Mouse (Mus musculus): Measurements from ENCODE around the gene Anapc2. TPM values are rescaled to one million over a fixed set of nuclear protein-coding genes. Genes with fewer than 3 reads are reported as not detected.

Anapc2 gene
- polyA plus RNA-seq, 1 experiment from 2014 or later = 141 TPM

DNA sequence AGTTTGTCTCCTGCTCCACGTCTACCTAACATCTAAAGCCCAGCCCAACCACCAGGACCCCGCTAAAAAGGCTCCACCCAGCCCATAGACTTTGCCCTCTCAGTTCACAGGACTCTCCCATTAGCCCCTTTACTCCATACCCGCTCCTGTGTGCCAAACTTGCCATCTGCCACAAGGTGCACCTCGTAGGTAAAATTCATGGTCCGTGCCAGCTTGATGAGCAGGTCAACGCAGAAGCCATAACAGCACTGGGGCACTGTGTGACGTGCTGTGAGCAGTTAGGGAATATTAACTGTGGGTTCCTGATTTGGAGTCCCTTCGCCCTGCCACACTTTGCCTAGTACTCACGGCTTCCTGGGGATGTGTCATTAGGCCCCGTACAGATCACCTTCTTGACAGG lies 25.8 kb downstream of the Anapc2 start:
- H3K27ac ChIP-seq (ENCODE audit: low read length) = no peak overlapping the region
- H3K36me3 ChIP-seq (ENCODE audit: control insufficient read depth, insufficient read depth, low read length) = peaks cover 41% of the 10 kb centered on the region
- no peak overlapping the region for H3K4me2 ChIP-seq (ENCODE audit: low read length)
- WGBS = 85% methylated on average over 10 of the region's 10 CpGs
- H3K9ac ChIP-seq (ENCODE audit: low read depth, low read length) = no peak overlapping the region
- H3K4me3 ChIP-seq (ENCODE audit: low read depth, low read length) = no peak overlapping the region
- no peaks in the 10 kb centered on the region for H3K4me1 ChIP-seq (ENCODE audit: control insufficient read depth, insufficient read depth, low read length)
- H3K9me3 ChIP-seq (replicated peaks; ENCODE audit: control insufficient read depth, low read length, poor library complexity, severe bottlenecking) = no peaks in the 10 kb centered on the region
- peaks cover 22% of the 10 kb centered on the region for H3K27me3 ChIP-seq (ENCODE audit: control insufficient read depth, insufficient read depth, low read depth, low read length)
- no peak for ATAC-seq

DNA sequence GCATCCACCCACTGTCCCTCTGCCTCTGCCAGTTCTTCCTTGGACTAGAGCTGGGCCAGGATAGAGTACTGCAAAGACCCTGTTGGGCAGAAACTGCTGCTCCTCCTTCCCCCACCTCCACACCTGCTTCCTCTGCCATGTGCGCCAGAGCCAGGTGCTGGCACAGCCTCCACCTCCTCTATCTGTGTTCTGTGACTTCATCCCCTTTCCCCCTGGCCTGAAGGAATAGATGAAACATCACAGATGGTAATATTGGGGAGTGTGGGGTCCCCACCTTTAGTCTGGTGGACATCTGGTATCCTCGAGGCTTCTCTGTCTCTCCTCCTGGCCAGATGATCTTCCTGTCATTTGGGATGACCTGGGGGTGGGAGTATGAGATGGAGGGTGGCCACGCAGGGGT lies 31.2 kb downstream of the Anapc2 start:
- 83% methylated on average over 3 of the region's 3 CpGs for WGBS

DNA sequence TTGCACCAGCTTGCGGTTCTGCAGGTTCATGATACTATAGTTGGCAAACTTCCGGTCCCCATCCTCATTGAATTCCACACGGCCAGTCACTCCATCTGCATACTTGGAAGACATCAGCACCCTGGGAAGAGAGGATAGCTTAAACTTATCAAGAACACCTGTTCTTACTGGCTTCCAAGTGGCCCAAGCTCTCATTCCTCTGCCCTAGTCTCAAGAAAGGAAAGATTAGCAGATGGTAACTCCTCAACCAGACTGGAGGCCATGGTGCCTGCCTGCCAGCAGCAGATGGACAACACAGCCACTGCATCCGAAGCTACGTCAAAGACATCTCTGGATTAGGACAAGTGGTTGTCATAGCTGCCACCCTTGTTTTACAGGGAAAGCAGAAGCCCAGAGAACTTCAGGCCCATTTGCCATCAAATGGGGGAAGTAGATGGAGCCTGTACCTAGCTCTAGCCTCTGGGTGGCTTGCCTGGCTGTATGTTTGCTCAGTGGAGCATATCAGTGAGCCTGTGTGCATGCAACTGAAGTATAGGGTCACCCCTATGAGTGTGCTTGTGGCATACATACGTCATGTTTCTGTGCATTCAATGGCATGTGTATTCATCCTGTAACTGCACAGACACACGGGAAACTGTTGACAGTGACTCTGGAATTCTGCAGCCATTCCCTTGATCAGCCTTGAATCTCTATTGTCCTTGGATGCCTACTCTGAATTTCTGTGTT lies 31.8 kb downstream of the Anapc2 start:
- peaks cover 18% of the 10 kb centered on the region for H3K36me3 ChIP-seq (ENCODE audit: control insufficient read depth, insufficient read depth, low read length)
- no peak overlapping the region for H3K27ac ChIP-seq (ENCODE audit: low read length)
- H3K4me3 ChIP-seq (ENCODE audit: low read depth, low read length) = peak overlapping the region; percentile 43
- H3K27me3 ChIP-seq (ENCODE audit: control insufficient read depth, insufficient read depth, low read depth, low read length) = peaks cover 25% of the 10 kb centered on the region
- no peaks in the 10 kb centered on the region for H3K9me3 ChIP-seq (replicated peaks; ENCODE audit: control insufficient read depth, low read length, poor library complexity, severe bottlenecking)
- H3K4me2 ChIP-seq (ENCODE audit: low read length) = peak overlapping the region; percentile 77
- no peak for ATAC-seq
- no peak overlapping the region for H3K9ac ChIP-seq (ENCODE audit: low read depth, low read length)
- WGBS = 72% methylated on average over 7 of the region's 7 CpGs
- H3K4me1 ChIP-seq (ENCODE audit: control insufficient read depth, insufficient read depth, low read length) = peaks cover 6% of the 10 kb centered on the region

More for the DNA sequence above, 31.2 kb downstream of the Anapc2 start:
- Histone ChIP-seq H3K36me3 (ENCODE audit: control insufficient read depth, insufficient read depth, low read length) (peaks cover 12% of the 10 kb centered on the region), H3K27me3 (ENCODE audit: control insufficient read depth, insufficient read depth, low read depth, low read length) (peaks cover 18% of the 10 kb centered on the region), H3K27ac (ENCODE audit: low read length) (no peak overlapping the region), H3K9ac (ENCODE audit: low read depth, low read length) (no peak overlapping the region), H3K4me3 (ENCODE audit: low read depth, low read length) (no peak overlapping the region), H3K4me1 (ENCODE audit: control insufficient read depth, insufficient read depth, low read length) (peaks cover 6% of the 10 kb centered on the region), H3K9me3 (replicated peaks; ENCODE audit: control insufficient read depth, low read length, poor library complexity, severe bottlenecking) (no peaks in the 10 kb centered on the region), H3K4me2 (ENCODE audit: low read length) (no peak overlapping the region)
- ATAC-seq = no peak

DNA sequence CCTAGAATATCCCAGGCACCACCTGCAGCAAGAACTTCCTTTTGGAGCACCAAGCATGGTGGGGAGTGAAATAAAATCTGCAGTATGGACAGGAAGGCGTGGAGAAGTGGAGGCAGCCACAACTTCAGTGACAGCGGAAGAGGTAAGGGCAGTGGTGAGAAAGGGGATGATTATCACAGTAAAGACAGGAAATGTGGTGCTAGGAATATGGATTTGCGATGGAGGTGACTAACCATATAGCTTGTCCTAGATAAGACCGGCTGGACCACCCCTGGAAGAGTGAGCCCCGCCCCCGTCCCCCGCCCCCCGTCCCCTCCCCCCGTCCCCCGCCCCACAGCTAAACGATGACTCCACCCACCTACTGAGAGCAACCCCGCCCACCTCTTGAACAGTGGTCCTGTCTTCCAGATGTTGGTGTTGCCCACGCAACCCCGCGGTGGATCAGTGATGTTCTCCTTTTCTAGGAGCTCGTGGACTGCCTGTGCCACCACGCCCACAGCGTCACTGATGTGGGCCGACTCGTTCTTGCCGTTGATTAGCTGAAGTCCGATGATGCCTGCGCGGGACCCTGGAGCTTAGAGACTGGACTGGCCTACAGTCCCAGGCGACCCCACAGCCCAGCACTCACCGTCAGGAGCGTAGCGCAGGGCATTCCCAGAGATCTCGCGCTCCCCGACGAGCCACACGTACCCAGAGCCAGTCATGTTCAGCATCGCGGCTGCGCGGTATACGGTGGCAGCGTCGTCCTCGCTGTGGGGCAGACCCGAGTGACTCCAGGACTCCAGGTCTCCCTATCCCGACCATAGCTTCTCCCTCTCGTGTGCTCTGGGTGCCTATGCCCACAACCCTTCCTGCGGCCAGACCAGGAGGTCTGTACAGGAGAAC lies 32.6 kb downstream of the Anapc2 start:
- Histone ChIP-seq H3K36me3 (ENCODE audit: control insufficient read depth, insufficient read depth, low read length) (peaks cover 18% of the 10 kb centered on the region), H3K9ac (ENCODE audit: low read depth, low read length) (peak overlapping the region; percentile 56), H3K27ac (ENCODE audit: low read length) (peak overlapping the region; percentile 68), H3K4me1 (ENCODE audit: control insufficient read depth, insufficient read depth, low read length) (peaks cover 6% of the 10 kb centered on the region), H3K4me3 (ENCODE audit: low read depth, low read length) (peak overlapping the region; percentile 43), H3K9me3 (replicated peaks; ENCODE audit: control insufficient read depth, low read length, poor library complexity, severe bottlenecking) (no peaks in the 10 kb centered on the region), H3K27me3 (ENCODE audit: control insufficient read depth, insufficient read depth, low read depth, low read length) (peaks cover 27% of the 10 kb centered on the region), H3K4me2 (ENCODE audit: low read length) (peak overlapping the region; percentile 77)
- ATAC-seq = peak; percentile 81
- 4% methylated on average over 45 of the region's 45 CpGs for WGBS

DNA sequence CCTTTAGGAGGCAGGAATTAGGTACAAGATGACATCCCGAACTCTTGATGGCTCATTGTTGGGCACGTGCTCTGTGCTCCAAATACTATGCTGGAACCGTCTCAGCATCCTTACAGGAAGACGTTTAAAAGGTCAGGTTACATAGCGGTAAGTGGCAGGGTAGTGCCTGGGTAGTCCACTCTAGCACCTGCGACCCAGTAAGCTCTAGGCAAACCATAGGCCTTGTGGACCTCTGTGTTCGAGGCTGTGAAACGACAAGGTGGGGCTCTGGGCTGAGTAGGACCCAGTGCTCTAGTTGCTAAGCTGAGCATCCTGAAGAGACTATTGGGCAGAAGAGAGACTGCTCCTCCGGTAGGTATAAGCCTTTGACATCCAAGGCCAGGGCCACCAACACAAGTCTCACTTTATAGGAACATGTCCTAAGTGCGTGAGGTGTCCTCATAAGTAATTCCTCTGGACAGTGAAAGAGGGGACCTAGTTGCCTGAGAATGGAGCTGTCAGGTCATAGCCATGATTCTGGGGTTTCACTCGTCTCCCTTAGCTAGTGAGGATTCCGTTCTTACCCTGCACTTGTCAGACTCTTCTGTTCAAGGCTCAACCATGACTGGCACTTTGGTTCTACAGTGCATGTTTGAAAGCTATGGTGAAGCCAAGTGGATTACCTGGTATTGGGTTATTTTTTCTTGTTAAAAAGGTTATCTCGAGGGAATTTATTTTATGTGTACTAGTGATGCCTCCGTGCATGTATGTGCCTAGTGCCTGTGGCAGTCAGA lies 33.5 kb downstream of the Anapc2 start:
- Histone ChIP-seq H3K4me3 (ENCODE audit: low read depth, low read length) (peak overlapping the region; percentile 43), H3K9me3 (replicated peaks; ENCODE audit: control insufficient read depth, low read length, poor library complexity, severe bottlenecking) (no peaks in the 10 kb centered on the region), H3K27me3 (ENCODE audit: control insufficient read depth, insufficient read depth, low read depth, low read length) (peaks cover 35% of the 10 kb centered on the region), H3K4me2 (ENCODE audit: low read length) (peak overlapping the region; percentile 77), H3K27ac (ENCODE audit: low read length) (no peak overlapping the region; the same call in 1 of the 2 replicates), H3K4me1 (ENCODE audit: control insufficient read depth, insufficient read depth, low read length) (peaks cover 6% of the 10 kb centered on the region), H3K36me3 (ENCODE audit: control insufficient read depth, insufficient read depth, low read length) (peaks cover 21% of the 10 kb centered on the region), H3K9ac (ENCODE audit: low read depth, low read length) (peak overlapping the region; percentile 56)
- WGBS = 51% methylated on average over 14 of the region's 14 CpGs
- ATAC-seq = peak; percentile 36

DNA sequence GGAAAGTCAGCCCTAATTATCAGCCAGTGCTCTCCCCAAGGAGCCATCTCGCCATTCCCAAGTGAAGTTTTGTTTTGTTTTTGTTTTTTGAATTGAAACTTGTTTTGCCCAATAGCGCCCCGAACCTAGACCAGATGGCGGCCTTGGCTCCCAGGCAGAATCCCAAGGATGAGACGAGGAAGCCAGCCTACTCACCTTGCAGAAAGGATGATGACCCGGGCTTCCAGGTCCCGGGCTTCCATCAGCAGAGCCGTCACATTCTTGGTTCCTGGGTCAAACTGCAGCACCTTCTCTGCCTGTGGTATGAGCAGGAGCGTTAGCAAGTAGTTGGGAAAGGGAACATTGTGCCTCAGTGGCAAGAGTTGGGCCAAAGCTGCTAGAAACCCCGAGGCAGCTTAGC lies 37.9 kb downstream of the Anapc2 start:
- H3K4me1 ChIP-seq (ENCODE audit: control insufficient read depth, insufficient read depth, low read length) = peaks cover 4% of the 10 kb centered on the region; the same call in 1 of the 2 replicates
- H3K4me2 ChIP-seq (ENCODE audit: low read length) = no peak overlapping the region
- H3K27ac ChIP-seq (ENCODE audit: low read length) = no peak overlapping the region
- no peak overlapping the region for H3K9ac ChIP-seq (ENCODE audit: low read depth, low read length)
- H3K9me3 ChIP-seq (replicated peaks; ENCODE audit: control insufficient read depth, low read length, poor library complexity, severe bottlenecking) = no peaks in the 10 kb centered on the region
- H3K36me3 ChIP-seq (ENCODE audit: control insufficient read depth, insufficient read depth, low read length) = peaks cover 30% of the 10 kb centered on the region
- H3K27me3 ChIP-seq (ENCODE audit: control insufficient read depth, insufficient read depth, low read depth, low read length) = peaks cover 73% of the 10 kb centered on the region
- ATAC-seq = no peak
- H3K4me3 ChIP-seq (ENCODE audit: low read depth, low read length) = no peak overlapping the region
- 62% methylated on average over 10 of the region's 10 CpGs for WGBS

DNA sequence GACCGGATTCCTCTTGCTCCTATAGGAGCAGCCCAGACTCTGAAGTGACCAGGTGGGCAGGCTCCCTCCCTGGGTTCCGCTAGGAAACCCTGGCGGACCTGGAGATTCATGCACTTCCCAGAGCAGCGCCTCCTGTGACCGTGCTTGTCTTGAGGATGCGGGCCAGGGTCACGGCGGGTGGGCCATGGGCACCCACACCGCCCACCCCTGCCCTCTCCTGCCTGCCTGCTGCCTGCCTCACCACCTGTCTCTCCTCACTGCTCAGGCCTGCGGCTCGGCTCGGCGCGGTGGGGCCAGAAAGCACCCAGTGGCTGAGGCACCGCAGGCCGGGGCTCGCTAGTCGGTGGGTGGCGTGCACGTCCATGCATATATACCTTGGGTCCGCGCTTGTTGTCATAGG lies 38.7 kb downstream of the Anapc2 start:
- Histone ChIP-seq H3K9ac (ENCODE audit: low read depth, low read length) (no peak overlapping the region), H3K4me1 (ENCODE audit: control insufficient read depth, insufficient read depth, low read length) (no peaks in the 10 kb centered on the region), H3K27ac (ENCODE audit: low read length) (no peak overlapping the region), H3K4me3 (ENCODE audit: low read depth, low read length) (no peak overlapping the region), H3K27me3 (ENCODE audit: control insufficient read depth, insufficient read depth, low read depth, low read length) (peaks cover 73% of the 10 kb centered on the region), H3K4me2 (ENCODE audit: low read length) (no peak overlapping the region), H3K36me3 (ENCODE audit: control insufficient read depth, insufficient read depth, low read length) (peaks cover 30% of the 10 kb centered on the region), H3K9me3 (replicated peaks; ENCODE audit: control insufficient read depth, low read length, poor library complexity, severe bottlenecking) (no peaks in the 10 kb centered on the region)
- ATAC-seq = no peak
- WGBS = 5% methylated on average over 21 of the region's 22 CpGs

DNA sequence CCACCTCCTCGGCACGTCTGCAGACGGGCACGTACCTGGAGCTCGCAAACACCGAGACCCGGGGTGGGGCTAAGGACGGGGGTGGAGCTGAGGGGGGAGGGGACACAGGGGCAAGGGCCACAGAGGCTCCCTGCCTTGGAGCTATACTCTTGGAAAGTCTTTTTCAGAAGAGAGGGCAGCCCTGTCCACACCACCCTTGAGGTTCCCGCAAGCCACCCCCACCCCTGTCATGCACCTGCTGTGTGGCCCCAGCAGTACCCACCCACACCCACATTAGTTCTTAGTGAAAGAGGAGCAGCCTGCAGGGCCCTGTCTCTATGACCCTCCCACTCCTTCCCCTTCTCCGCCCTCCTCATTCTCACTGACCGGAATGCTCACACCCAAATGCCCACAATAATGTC lies 39.2 kb downstream of the Anapc2 start:
- no peak overlapping the region for H3K4me2 ChIP-seq (ENCODE audit: low read length)
- H3K27ac ChIP-seq (ENCODE audit: low read length) = no peak overlapping the region
- H3K9me3 ChIP-seq (replicated peaks; ENCODE audit: control insufficient read depth, low read length, poor library complexity, severe bottlenecking) = no peaks in the 10 kb centered on the region
- WGBS = 16% methylated on average over 11 of the region's 11 CpGs
- no peak overlapping the region for H3K9ac ChIP-seq (ENCODE audit: low read depth, low read length)
- H3K4me3 ChIP-seq (ENCODE audit: low read depth, low read length) = no peak overlapping the region
- peaks cover 30% of the 10 kb centered on the region for H3K36me3 ChIP-seq (ENCODE audit: control insufficient read depth, insufficient read depth, low read length)
- no peaks in the 10 kb centered on the region for H3K4me1 ChIP-seq (ENCODE audit: control insufficient read depth, insufficient read depth, low read length)
- H3K27me3 ChIP-seq (ENCODE audit: control insufficient read depth, insufficient read depth, low read depth, low read length) = peaks cover 73% of the 10 kb centered on the region
- ATAC-seq = peak; percentile 12; the same call in 1 of the 2 replicates

All from midbrain, embryonic 16.5 days (tissue).